Mouse (Mus musculus) heart, adult 2 months (tissue): ENCODE data around the gene Cpne8.

Source experiments
- CTCF ChIP-seq: fragments of 200-600 bp; IDR thresholded peaks from 2 replicates; pipeline ENCODE4 v1.8.1; 2022; ENCODE audit warnings: antibody characterized with exemption, mild to moderate bottlenecking, moderate library complexity
- POLR2A ChIP-seq: fragments of 200-500 bp; IDR thresholded peaks from 2 replicates; pipeline ENCODE4 v1.6.1; 2011; ENCODE audit warnings: mild to moderate bottlenecking, low read depth, low read length, control low read depth; ENCODE audit not compliant: insufficient read depth

DNA sequence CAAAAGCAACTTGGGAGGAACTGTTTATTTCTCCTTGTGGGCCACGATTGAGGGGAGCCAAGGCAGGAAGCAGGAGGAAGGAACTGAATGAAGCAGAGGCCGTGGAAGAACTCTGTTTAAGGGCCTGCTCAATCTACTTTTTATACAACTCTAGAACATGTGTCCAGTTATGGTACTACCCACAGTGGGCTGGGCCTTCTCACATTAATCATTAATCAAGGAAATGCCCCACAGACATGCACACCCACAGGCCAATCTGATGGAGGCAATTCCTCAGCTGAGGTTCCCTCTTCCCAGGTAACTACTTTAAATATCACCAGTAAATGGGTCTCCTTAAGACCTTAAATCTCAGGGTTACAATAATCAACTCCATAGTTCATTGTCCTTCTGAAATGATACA lies 21.2 kb downstream of the Cpne8 start:
- TF ChIP-seq CTCF: no peak
- TF ChIP-seq POLR2A: no peak
